Mouse (Mus musculus): ENCODE measurements around the gene Gm17657. TPM values are rescaled to one million over a fixed set of nuclear protein-coding genes. Genes with fewer than 3 reads are reported as not detected.

The Gm17657 gene
- polyA plus RNA-seq, 1 experiment from 2014 or later, result not detected

GRCm38 (mm10) chr17:29476461-29476860, 73.0 kb downstream of the Gm17657 start:
- WGBS, result 80% methylated on average over 4 of the region's 4 CpGs

GRCm38 (mm10) chr17:29475142-29475541, 74.3 kb downstream of the Gm17657 start:
- Histone ChIP-seq H3K9ac (ENCODE audit: low read length) (no peak overlapping the region), H3K9me3 (ENCODE audit: control insufficient read depth, low read length) (no peaks in the 10 kb centered on the region), H3K36me3 (ENCODE audit: control insufficient read depth, insufficient read depth, low read length) (no peaks in the 10 kb centered on the region), H3K4me2 (ENCODE audit: low read depth) (no peak overlapping the region), H3K4me3 (ENCODE audit: low read depth, low read length) (no peak overlapping the region), H3K27me3 (ENCODE audit: control insufficient read depth, insufficient read depth, low read length) (no peaks in the 10 kb centered on the region), H3K27ac (ENCODE audit: low read depth, low read length) (no peak overlapping the region), H3K4me1 (ENCODE audit: control insufficient read depth, insufficient read depth, low read length) (no peaks in the 10 kb centered on the region)
- WGBS, result 89% methylated on average over 3 of the region's 3 CpGs
- ATAC-seq (ENCODE audit: insufficient read depth, low FRiP score, low TSS enrichment) (no peak), DNase-seq (ENCODE audit: low spot score) (no peak)

More at GRCm38 (mm10) chr17:29476461-29476860, 73.0 kb downstream of the Gm17657 start:
- DNase-seq (ENCODE audit: low spot score) (no peak), ATAC-seq (ENCODE audit: insufficient read depth, low FRiP score, low TSS enrichment) (no peak)
- no peaks in the 10 kb centered on the region for H3K9me3 ChIP-seq (ENCODE audit: control insufficient read depth, low read length)
- H3K9ac ChIP-seq (ENCODE audit: low read length), result no peak overlapping the region
- H3K27ac ChIP-seq (ENCODE audit: low read depth, low read length), result no peak overlapping the region
- H3K4me2 ChIP-seq (ENCODE audit: low read depth), result no peak overlapping the region
- H3K4me1 ChIP-seq (ENCODE audit: control insufficient read depth, insufficient read depth, low read length), result no peaks in the 10 kb centered on the region
- no peaks in the 10 kb centered on the region for H3K27me3 ChIP-seq (ENCODE audit: control insufficient read depth, insufficient read depth, low read length)
- H3K4me3 ChIP-seq (ENCODE audit: low read depth, low read length), result no peak overlapping the region
- no peaks in the 10 kb centered on the region for H3K36me3 ChIP-seq (ENCODE audit: control insufficient read depth, insufficient read depth, low read length)

GRCm38 (mm10) chr17:29474036-29474435, 75.4 kb downstream of the Gm17657 start:
- H3K9me3 ChIP-seq (ENCODE audit: control insufficient read depth, low read length), result no peaks in the 10 kb centered on the region
- no peaks in the 10 kb centered on the region for H3K4me1 ChIP-seq (ENCODE audit: control insufficient read depth, insufficient read depth, low read length)
- no peaks in the 10 kb centered on the region for H3K27me3 ChIP-seq (ENCODE audit: control insufficient read depth, insufficient read depth, low read length)
- H3K4me3 ChIP-seq (ENCODE audit: low read depth, low read length), result no peak overlapping the region
- no peak overlapping the region for H3K4me2 ChIP-seq (ENCODE audit: low read depth)
- no peak for DNase-seq (ENCODE audit: low spot score)
- H3K36me3 ChIP-seq (ENCODE audit: control insufficient read depth, insufficient read depth, low read length), result no peaks in the 10 kb centered on the region
- ATAC-seq (ENCODE audit: insufficient read depth, low FRiP score, low TSS enrichment), result no peak
- H3K27ac ChIP-seq (ENCODE audit: low read depth, low read length), result no peak overlapping the region
- no peak overlapping the region for H3K9ac ChIP-seq (ENCODE audit: low read length)
- 86% methylated on average over 2 of the region's 2 CpGs for WGBS

GRCm38 (mm10) chr17:29473466-29473865, 76.0 kb downstream of the Gm17657 start:
- DNase-seq (ENCODE audit: low spot score) (no peak), ATAC-seq (ENCODE audit: insufficient read depth, low FRiP score, low TSS enrichment) (no peak)
- Histone ChIP-seq H3K4me1 (ENCODE audit: control insufficient read depth, insufficient read depth, low read length) (no peaks in the 10 kb centered on the region), H3K27me3 (ENCODE audit: control insufficient read depth, insufficient read depth, low read length) (no peaks in the 10 kb centered on the region), H3K4me3 (ENCODE audit: low read depth, low read length) (no peak overlapping the region), H3K9me3 (ENCODE audit: control insufficient read depth, low read length) (no peaks in the 10 kb centered on the region), H3K36me3 (ENCODE audit: control insufficient read depth, insufficient read depth, low read length) (no peaks in the 10 kb centered on the region), H3K9ac (ENCODE audit: low read length) (no peak overlapping the region), H3K27ac (ENCODE audit: low read depth, low read length) (no peak overlapping the region), H3K4me2 (ENCODE audit: low read depth) (no peak overlapping the region)
- WGBS, result 96% methylated on average over 10 of the region's 10 CpGs

Small RNAs within 50 kb of the gene (microRNA-seq; reads per million reads assigned to microRNA genes)
- gene Mir7667, result not detected

Other genes with a start within 250 kb of the Gm17657 start
- 0.23 and 0.36 TPM in 2 replicates for gene Pi16, start 232.0 kb downstream of the Gm17657 start, polyA plus RNA-seq (2014; fragmentation: Nextera tagmentation; extraction: Ambion mirVana)
- 402 and 441 TPM in 2 replicates for gene Mtch1, start 201.7 kb downstream of the Gm17657 start, polyA plus RNA-seq (2014; fragmentation: Nextera tagmentation; extraction: Ambion mirVana)
- 2.8 and 3.5 TPM in 2 replicates for gene Fgd2, start 188.7 kb downstream of the Gm17657 start, polyA plus RNA-seq (2014; fragmentation: Nextera tagmentation; extraction: Ambion mirVana)
- gene Pim1, start 58.9 kb downstream of the Gm17657 start, polyA plus RNA-seq (2014; fragmentation: Nextera tagmentation; extraction: Ambion mirVana), result 23.1 and 24.3 TPM in 2 replicates
- gene Tbc1d22b, start 147 bp upstream of the Gm17657 start, polyA plus RNA-seq (2014; fragmentation: Nextera tagmentation; extraction: Ambion mirVana), result 19.9 and 22.1 TPM in 2 replicates
- gene Tmem217, start 2.7 kb upstream of the Gm17657 start, polyA plus RNA-seq (2014; fragmentation: Nextera tagmentation; extraction: Ambion mirVana), result 0.35 and 0.45 TPM in 2 replicates
- 109 and 112 TPM in 2 replicates for gene Rnf8, start 65.2 kb upstream of the Gm17657 start, polyA plus RNA-seq (2014; fragmentation: Nextera tagmentation; extraction: Ambion mirVana)
- gene Gm28043, start 65.2 kb upstream of the Gm17657 start, polyA plus RNA-seq (2014; fragmentation: Nextera tagmentation; extraction: Ambion mirVana), result 2.7 and 2.9 TPM in 2 replicates
- 138 and 147 TPM in 2 replicates for gene Cmtr1, start 111.0 kb upstream of the Gm17657 start, polyA plus RNA-seq (2014; fragmentation: Nextera tagmentation; extraction: Ambion mirVana)
- 16.1 and 16.4 TPM in 2 replicates for gene Ccdc167, start 167.4 kb upstream of the Gm17657 start, polyA plus RNA-seq (2014; fragmentation: Nextera tagmentation; extraction: Ambion mirVana)

Data from neural tube, embryonic 11.5 days (tissue).